ENCODE assay signal across 12 mouse cellular contexts in the genomic region with DNA sequence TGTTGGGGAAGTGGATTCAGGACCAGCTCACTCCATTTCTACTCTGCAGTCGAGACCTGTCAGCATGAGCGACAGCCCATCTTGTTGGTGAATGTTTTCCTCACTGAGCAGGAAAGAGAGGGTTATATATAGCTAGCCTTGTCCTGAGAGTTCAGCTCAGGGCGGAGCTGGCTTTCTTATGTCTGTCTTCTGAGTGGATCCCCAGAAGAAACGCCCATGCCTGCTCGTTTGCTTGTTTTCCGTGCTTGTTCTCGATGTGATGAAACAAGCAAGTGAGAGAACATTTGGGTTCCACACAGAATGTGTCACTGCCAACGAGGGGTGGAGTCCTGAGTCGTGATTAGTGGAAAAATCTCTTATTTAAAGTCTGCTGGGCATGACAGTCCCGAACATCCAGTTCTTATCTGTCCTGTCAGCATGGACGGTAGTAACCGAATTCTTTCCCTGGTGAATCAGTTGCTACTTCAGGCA. TPM values are rescaled to one million over a fixed set of nuclear protein-coding genes. Genes with fewer than 3 reads are reported as not detected.
DNase-seq lines count a peak whose midpoint lies in the region; ATAC-seq and TF ChIP-seq lines count a peak whose summit lies in the region.
"Had no signal": no experiment of that assay in that cellular context is flagged by ENCODE, and none has a peak within 500 bp of the region (broad histone marks: within the 10 kb centered on the region; RNA-seq: fewer than 3 reads in every experiment).

No protein-coding gene starts in this region.

- H3K9ac ChIP-seq in liver, embryonic 14.5 days (replicated peaks), result no peak overlapping the region
- H3K9ac ChIP-seq in forebrain, embryonic 15.5 days (replicated peaks), result no peak overlapping the region
- H3K9ac ChIP-seq: stomach, embryonic 15.5 days had no signal

- ATAC-seq in liver, embryonic 14.5 days (ENCODE audit: insufficient read depth), result no peak
- no peak for ATAC-seq in forebrain, embryonic 15.5 days (replicated peaks)
- ATAC-seq: intestine, embryonic 16.5 days had no signal

- H3K27ac ChIP-seq in liver, embryonic 14.5 days, result no peak overlapping the region
- no peak overlapping the region for H3K27ac ChIP-seq in forebrain, embryonic 15.5 days (replicated peaks)
- H3K27ac ChIP-seq: embryonic facial prominence, embryonic 10.5 days; stomach, embryonic 15.5 days had no signal

- H3K27me3 ChIP-seq in liver, embryonic 14.5 days (ENCODE audit: control insufficient read depth, insufficient read depth, low read length), result no peaks in the 10 kb centered on the region
- no peaks in the 10 kb centered on the region for H3K27me3 ChIP-seq in forebrain, embryonic 15.5 days
- H3K27me3 ChIP-seq: stomach, embryonic 15.5 days had no signal

- no peak overlapping the region for H3K4me2 ChIP-seq in liver, embryonic 14.5 days (ENCODE audit: low read depth)
- no peak overlapping the region for H3K4me2 ChIP-seq in forebrain, embryonic 15.5 days (replicated peaks)
- H3K4me2 ChIP-seq: stomach, embryonic 15.5 days had no signal

- TF ChIP-seq EP300 in liver, embryonic 14.5 days (IDR thresholded peaks at IDR 0.05; ENCODE audit: low read depth), result peak; percentile 22; the same call in 1 of the 2 replicates

- H3K4me1 ChIP-seq in liver, embryonic 14.5 days (replicated peaks; ENCODE audit: control insufficient read depth in 2 of 2, insufficient read depth in 2 of 2, low read length in 1 of 2), result peaks cover 0 to 9% of the 10 kb centered on the region in 2 experiments; a peak in 2 of 4 replicates
- no peaks in the 10 kb centered on the region for H3K4me1 ChIP-seq in forebrain, embryonic 15.5 days
- H3K4me1 ChIP-seq: embryonic facial prominence, embryonic 10.5 days; stomach, embryonic 15.5 days had no signal

- H3K4me3 ChIP-seq in liver, embryonic 14.5 days (ENCODE audit: insufficient read depth in 1 of 2, low read depth in 2 of 2, low read length in 2 of 2), result no peak overlapping the region
- H3K4me3 ChIP-seq in forebrain, embryonic 15.5 days, result no peak overlapping the region
- H3K4me3 ChIP-seq: embryonic facial prominence, embryonic 10.5 days; stomach, embryonic 15.5 days had no signal

- no peak for TF ChIP-seq CTCF in liver, embryonic 14.5 days (IDR thresholded peaks at IDR 0.05; ENCODE audit: low read depth)

- H3K9me3 ChIP-seq in liver, embryonic 14.5 days (ENCODE audit: control insufficient read depth, low read length), result no peaks in the 10 kb centered on the region
- H3K9me3 ChIP-seq in forebrain, embryonic 15.5 days, result no peaks in the 10 kb centered on the region
- H3K9me3 ChIP-seq: embryonic facial prominence, embryonic 10.5 days; stomach, embryonic 15.5 days had no signal

- peak; percentile 69 for DNase-seq in adrenal gland, adult 2 months
- no peak for DNase-seq in adrenal gland, postnatal 4 days (ENCODE audit: low spot score in 2 of 2)
- DNase-seq in urinary bladder, postnatal 14 days (ENCODE audit: low spot score), result peak; percentile 34
- no peak for DNase-seq in urinary bladder, postnatal 25 days (ENCODE audit: low spot score)
- no peak for DNase-seq in liver, embryonic 14.5 days (ENCODE audit: low read depth in 3 of 3, low spot score in 3 of 3)
- no peak for DNase-seq in frontal cortex, postnatal 25 days (ENCODE audit: low spot score in 2 of 2)
- no peak for DNase-seq in ovary, postnatal 14 days (ENCODE audit: low spot score)
- DNase-seq: left cerebral cortex, postnatal 4 days had no signal

- 26% methylated on average over 12 of the region's 12 CpGs for WGBS in liver, embryonic 14.5 days (ENCODE audit: insufficient replicate concordance)
- WGBS in forebrain, embryonic 15.5 days, result 83% methylated on average over 12 of the region's 12 CpGs

- H3K36me3 ChIP-seq in liver, embryonic 14.5 days (replicated peaks; ENCODE audit: control insufficient read depth, insufficient read depth, low read depth), result no peaks in the 10 kb centered on the region
- H3K36me3 ChIP-seq in forebrain, embryonic 15.5 days, result peaks cover 19% of the 10 kb centered on the region

RNA-seq across cellular contexts. Expression of gene Apoa1, which starts 31.6 kb away (rescaled TPM):
- total RNA-seq in adrenal gland, adult 2 months (2021), result 10 to 100 TPM in 1 of 2 experiments, 1 to 10 TPM in 1; 1.7 to 37.3 TPM
- polyA plus RNA-seq in adrenal gland, adult 2 months (2012; rRNA removed), result 0.75 and 5.6 TPM in 2 replicates
- total RNA-seq in adrenal gland, postnatal 4 days (2021), result 1,000 to 10,000 TPM in 1 of 2 experiments, 10 to 100 TPM in 1; 38.1 to 1,458 TPM
- 874 and 1,404 TPM in 2 replicates for polyA plus RNA-seq in liver, embryonic 14.5 days (2012; rRNA removed)
- 3,278 and 3,386 TPM in 2 replicates for polyA plus RNA-seq in liver, embryonic 14.5 days (2014; fragmentation: Nextera tagmentation; extraction: Ambion mirVana)
- polyA plus RNA-seq in forebrain, embryonic 15.5 days (2015; fragmentation: Nextera tagmentation; extraction: Ambion mirVana), result 1.7 and 3.5 TPM in 2 replicates

RNA-seq across cellular contexts. Expression of gene Apoc3, which starts 38.7 kb away (rescaled TPM):
- total RNA-seq in adrenal gland, adult 2 months (2021), result 10 to 100 TPM in 1 of 2 experiments, 1 to 10 TPM in 1; 4.6 to 20.4 TPM
- polyA plus RNA-seq in adrenal gland, adult 2 months (2012; rRNA removed), result 4.8 and 6.1 TPM in 2 replicates
- total RNA-seq in adrenal gland, postnatal 4 days (2021), result 1 to 10 TPM in 1 of 2 experiments, under 1 TPM in 1; 0.64 to 9.5 TPM
- 2.7 and 3.4 TPM in 2 replicates for polyA plus RNA-seq in liver, embryonic 14.5 days (2012; rRNA removed)
- 4.1 and 5.8 TPM in 2 replicates for polyA plus RNA-seq in liver, embryonic 14.5 days (2014; fragmentation: Nextera tagmentation; extraction: Ambion mirVana)
- polyA plus RNA-seq in forebrain, embryonic 15.5 days (2015; fragmentation: Nextera tagmentation; extraction: Ambion mirVana), result not detected in 2 replicates
- total RNA-seq: left cerebral cortex, postnatal 4 days had no signal
- polyA plus RNA-seq: embryonic facial prominence, embryonic 10.5 days had no signal

RNA-seq across cellular contexts. Expression of gene Apoa4, which starts 43.8 kb away (rescaled TPM):
- under 1 TPM in 1 of 2 experiments, not detected in 1; 0.26 TPM for total RNA-seq in adrenal gland, adult 2 months (2021)
- 0.11 and 0.35 TPM in 2 replicates for polyA plus RNA-seq in adrenal gland, adult 2 months (2012; rRNA removed)
- total RNA-seq in adrenal gland, postnatal 4 days (2021), result 1 to 10 TPM in 1 of 2 experiments, under 1 TPM in 1; 0.48 to 3.8 TPM
- 0.02 TPM in 1 of 2 replicates, not detected in the other for polyA plus RNA-seq in liver, embryonic 14.5 days (2012; rRNA removed)
- not detected in 2 replicates for polyA plus RNA-seq in liver, embryonic 14.5 days (2014; fragmentation: Nextera tagmentation; extraction: Ambion mirVana)
- polyA plus RNA-seq in forebrain, embryonic 15.5 days (2015; fragmentation: Nextera tagmentation; extraction: Ambion mirVana), result not detected in 2 replicates
- total RNA-seq: left cerebral cortex, postnatal 4 days had no signal
- polyA plus RNA-seq: embryonic facial prominence, embryonic 10.5 days had no signal

Comparison
In these comparisons a context has a peak if more than half of its experiments do, and no peak if none do; other contexts are left out.
1. DNase-seq: peak in adrenal gland, adult 2 months (single experiment) and urinary bladder, postnatal 14 days (single experiment); none in adrenal gland, postnatal 4 days (0 of 2), urinary bladder, postnatal 25 days (single experiment), liver, embryonic 14.5 days (0 of 3), frontal cortex, postnatal 25 days (0 of 2) and ovary, postnatal 14 days (single experiment).
2. RNA of gene Apoa1, which starts 31.6 kb away (polyA plus RNA-seq): 874 to 3,386 TPM in liver, embryonic 14.5 days; 0.75 to 5.6 TPM in adrenal gland, adult 2 months and 1.7 to 3.5 TPM in forebrain, embryonic 15.5 days; every median in the first group is over 100 times any median in the second.